Mouse (Mus musculus) cerebellum, adult (tissue): Measurements from ENCODE around the gene Btbd16.

ENCODE experiments used
- ATAC-seq: cut with Nextera tagmentation; 2 replicates; pipeline ENCODE4 v1.9.2; 2017; ENCODE audit warnings: mild to moderate bottlenecking, moderate library complexity, mixed read lengths; ENCODE audit not compliant: insufficient number of reproducible peaks, low FRiP score, low TSS enrichment

Btbd16 gene

DNA sequence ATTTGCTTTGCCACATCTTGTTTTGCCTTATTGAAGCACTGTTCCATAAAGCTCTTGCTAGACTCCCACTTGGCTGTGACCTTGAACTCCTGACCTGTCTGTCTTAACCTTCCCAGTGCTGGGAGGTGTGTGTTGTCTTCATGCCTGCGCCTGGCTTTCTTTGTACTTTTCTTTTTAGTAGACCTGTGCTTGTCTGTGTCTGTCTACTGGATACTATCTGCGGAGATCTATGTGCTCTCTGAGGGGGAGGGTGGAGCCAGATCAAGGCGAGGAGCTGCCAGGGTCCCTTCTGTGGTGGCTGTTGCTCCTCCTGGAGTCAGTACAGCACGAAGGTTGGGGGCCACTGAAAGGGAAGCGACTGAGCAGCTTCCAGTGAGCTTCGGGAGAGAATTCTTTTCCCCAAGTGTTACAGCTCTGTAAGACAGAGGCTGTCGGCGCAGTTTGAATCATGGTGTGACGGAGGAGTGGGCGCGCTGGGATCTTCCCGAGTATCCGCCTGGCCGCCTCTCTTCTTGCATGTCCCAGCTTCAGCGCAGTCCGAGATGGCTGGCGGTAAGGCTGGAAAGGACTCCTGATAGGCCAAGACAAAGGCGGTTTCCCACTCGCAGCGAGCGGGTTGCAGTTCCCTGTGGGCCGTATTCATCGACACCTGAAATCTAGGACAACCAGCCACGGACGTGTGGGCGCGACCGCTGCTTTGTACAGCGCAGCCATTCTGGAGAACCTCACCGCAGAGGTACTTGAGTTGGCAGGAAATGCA is 7.3 kb upstream of the Btbd16 start:
- no peak for ATAC-seq

DNA sequence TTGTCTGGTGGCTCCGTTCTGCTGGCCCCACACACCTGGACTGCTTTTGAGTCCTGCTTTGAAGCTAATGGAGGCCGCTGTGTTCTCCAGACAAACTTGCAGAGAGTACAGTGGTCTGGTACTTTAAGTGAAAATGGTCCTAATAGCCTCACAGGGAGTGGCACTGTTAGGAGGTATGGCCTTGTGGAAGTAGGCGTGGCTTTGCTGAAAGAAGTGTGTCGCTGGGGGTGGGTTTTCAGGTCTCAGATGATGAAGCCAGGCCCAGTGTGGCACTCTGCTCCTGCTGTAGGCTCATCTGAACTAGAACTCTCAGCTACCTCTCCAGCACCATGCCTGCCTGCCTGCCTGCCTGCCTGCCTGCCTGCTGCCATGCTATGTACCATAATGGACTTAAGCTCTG is 5.7 kb upstream of the Btbd16 start:
- ATAC-seq, result no peak

- ATAC-seq, result peak; percentile 58; the same call in 1 of the 2 replicates
Observed at GRCm38 (mm10) chr7:130770707-130771106, 3.2 kb upstream of the Btbd16 start.

DNA sequence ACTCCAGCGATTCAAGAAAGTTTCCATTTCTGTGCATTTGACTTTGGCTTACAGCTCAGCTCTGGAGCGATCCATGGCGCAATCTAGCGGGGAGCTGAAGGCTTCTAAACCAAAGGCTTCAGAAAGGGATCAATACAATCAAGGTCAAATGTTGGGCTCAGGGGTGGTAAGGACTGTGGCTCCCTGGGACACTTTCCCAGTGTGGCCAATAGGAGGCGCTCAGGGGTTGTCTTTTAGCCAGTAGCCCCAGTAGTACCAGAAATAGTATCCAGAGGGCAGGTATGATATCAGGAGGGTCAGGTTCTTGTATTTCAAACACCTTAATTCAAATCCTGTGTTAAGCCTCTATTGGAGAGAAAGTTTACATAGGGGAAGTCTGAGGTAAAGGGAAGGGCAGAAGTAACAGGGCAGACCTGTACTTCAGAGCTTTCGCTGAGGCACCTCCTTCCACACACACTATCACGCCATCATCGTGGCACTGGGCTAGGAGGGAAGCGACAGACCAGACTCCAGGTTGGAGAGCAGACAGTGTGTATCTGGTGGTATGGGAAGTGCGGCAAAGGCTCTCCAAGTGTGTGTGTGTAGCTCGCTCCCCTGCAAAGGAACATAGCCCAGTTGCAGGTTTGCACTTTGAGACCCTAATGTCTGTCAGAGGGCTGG is 568 bp upstream of the Btbd16 start:
- ATAC-seq, result no peak

- no peak for ATAC-seq
Observed at GRCm38 (mm10) chr7:130780866-130781419, 7.1 kb downstream of the Btbd16 start.

GRCm38 (mm10) chr7:130782501-130783050 is 8.7 kb downstream of the Btbd16 start:
- ATAC-seq, result no peak

- no peak for ATAC-seq
Observed at GRCm38 (mm10) chr7:130785923-130786575, 12.2 kb downstream of the Btbd16 start.

DNA sequence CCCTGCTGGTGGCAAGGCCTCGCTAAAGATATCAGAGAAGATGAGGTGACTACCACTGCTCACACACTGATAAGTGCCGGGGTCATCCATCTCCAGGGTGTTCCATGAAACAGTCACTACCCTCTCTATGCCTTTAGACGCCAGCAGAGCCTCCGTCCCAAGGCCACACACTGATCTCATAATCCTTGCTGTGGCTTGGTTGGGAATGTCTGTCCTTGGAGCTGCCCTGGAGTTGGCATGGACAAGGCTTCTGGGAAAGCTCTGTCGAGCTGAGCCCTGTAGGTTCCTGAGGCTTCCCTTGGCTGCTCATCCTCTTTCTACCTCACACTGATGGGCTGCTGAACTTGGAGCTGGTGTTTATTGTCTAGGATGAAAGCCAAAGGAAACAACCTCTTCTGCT is 12.8 kb downstream of the Btbd16 start:
- no peak for ATAC-seq

DNA sequence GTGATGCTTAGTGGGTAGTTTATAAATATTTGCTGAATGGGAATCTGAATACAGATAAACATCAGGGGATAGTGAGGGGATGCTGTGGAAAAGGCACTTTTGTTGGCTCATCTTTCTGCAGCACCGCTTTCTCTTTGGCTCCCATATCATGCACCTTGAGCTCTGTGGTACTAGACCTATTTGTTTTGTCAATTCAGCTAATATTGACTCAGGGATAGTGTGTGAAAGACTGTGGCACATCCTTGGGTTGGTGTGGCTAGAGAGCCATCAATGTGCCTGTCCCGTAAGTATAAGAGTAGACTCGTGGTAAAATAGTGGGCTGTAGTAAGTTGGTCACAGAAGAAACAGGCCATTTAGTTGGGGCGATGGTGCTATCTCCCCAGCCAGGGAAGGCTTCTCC is 13.7 kb downstream of the Btbd16 start:
- no peak for ATAC-seq

- ATAC-seq, result no peak
Observed at GRCm38 (mm10) chr7:130788950-130789349, 15.1 kb downstream of the Btbd16 start.

- ATAC-seq, result no peak
Observed at GRCm38 (mm10) chr7:130789456-130789855, 15.6 kb downstream of the Btbd16 start.

DNA sequence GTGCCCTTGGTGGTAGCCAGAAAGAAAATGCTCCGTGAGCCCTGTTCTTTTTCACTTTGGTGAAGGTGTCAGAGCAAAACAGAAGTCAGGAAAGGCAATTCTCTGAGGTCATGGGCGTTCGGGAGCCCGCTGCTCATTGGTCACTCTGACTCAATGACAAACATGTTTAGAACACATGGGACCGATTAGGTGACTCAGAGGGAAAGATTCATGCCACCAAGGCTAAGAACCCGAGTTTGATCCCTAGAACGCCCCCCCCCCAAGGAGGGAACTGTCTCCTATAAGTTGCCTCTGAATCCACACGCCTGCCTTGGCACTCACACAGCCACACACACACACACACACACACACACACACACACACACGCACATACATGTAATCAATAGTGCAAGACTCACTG is 19.8 kb downstream of the Btbd16 start:
- no peak for ATAC-seq

DNA sequence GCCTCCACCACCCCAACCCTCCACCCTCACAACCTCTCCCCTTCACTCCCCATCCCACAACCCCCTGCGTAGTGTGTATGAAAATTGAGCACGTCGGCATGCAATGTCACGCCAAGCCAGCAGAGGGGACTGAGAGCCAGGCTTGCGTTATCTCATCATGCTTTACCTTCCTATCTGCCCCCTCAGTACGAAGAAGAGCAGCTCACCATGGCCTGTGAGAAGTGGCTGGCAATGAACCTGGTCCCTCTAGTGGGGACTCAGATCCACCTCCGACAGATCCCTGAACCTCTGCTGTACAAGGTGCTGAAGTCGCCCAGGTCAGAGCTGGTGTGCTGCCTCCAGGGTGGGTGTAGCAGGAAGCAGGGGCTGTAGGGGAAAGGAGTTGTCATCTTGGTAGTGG is 22.9 kb downstream of the Btbd16 start:
- no peak for ATAC-seq

- ATAC-seq, result no peak
Observed at GRCm38 (mm10) chr7:130797524-130797923, 23.7 kb downstream of the Btbd16 start.

- ATAC-seq, result no peak
Observed at GRCm38 (mm10) chr7:130799418-130799817, 25.5 kb downstream of the Btbd16 start.

GRCm38 (mm10) chr7:130800681-130801080 is 26.8 kb downstream of the Btbd16 start:
- no peak for ATAC-seq

GRCm38 (mm10) chr7:130801811-130802210 is 27.9 kb downstream of the Btbd16 start:
- ATAC-seq, result no peak

DNA sequence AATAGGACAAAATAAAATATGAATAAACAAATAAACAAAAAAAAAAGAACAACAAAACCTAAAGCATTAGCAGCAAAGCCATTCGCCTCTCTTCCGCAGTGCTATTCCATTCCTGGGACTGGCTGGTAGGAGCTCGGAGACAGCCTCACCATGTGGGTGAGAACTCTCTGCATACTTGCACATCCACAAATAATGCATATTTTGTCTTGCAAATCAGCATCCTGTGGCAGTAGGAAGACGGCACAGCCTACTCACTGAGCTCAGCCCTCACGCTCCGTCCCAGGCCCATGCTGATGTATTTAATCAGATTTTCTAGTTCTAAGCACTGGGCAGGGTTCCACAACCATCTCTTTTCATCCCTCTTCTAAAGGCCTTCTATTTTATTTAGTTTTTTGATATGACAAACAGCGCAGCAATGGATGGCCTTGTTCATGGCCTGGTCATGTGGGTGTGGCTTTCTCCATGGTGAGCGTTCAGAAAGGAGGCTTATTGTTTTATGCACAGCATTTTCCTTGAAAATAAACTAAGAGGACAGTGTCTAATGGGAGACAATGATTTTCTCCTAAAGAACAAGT is 29.5 kb downstream of the Btbd16 start:
- no peak for ATAC-seq

GRCm38 (mm10) chr7:130804991-130805390 is 31.1 kb downstream of the Btbd16 start:
- ATAC-seq, result no peak

DNA sequence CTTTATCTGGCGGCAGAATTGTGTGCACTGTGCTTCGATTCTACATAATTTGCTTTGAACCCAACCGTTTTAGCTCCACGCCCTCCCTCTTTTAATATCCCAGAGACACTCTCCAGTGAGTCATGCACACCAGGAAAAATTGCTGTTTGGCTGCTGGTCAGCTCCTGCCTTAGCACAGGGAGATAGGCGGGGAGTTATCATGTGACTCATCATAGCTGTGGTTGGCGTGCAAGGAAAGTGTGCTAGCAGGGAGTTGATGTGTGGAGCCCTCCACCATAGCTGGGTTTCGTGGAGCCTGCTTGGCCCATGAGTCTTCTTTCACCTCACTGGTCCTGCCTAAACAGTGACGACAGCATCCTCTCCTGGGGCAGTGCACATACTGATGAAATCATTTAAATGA is 33.9 kb downstream of the Btbd16 start:
- no peak for ATAC-seq

DNA sequence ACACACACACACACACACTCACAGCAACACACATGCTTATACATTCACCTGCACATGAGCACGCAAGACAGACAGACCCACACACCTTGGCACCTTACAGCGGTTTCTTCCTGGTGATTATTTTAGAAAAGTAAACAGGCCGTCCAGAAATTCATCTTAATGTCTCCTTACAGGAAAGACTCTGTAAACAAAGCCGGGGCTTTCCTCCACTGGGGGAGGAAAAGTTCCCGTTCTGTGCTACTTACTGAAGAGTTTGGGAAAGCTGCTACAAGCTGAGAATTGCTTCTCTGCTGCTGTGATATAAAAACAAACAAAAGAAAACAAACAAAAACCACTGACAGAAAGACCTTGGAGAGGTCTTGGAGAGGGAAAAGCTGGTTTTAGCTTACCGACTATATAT is 34.8 kb downstream of the Btbd16 start:
- ATAC-seq, result no peak
